Mouse (Mus musculus) intestine, postnatal 0 days (tissue): Measurements from ENCODE around the gene Fbh1. TPM values are rescaled to one million over a fixed set of nuclear protein-coding genes. Genes with fewer than 3 reads are reported as not detected.

ENCODE experiments used
- ATAC-seq: fragments of 200-750 bp; cut with Nextera tagmentation; 2 replicates; pipeline ENCODE4 v1.8.0; 2017; ENCODE audit warnings: mild to moderate bottlenecking, moderate TSS enrichment, moderate library complexity
- H3K27ac ChIP-seq: fragments of 300-500 bp; sonication (generic); 2 replicates; pipeline ENCODE4 v1.5.1; 2014; ENCODE audit warnings: mild to moderate bottlenecking, low read depth, low read length, moderate library complexity
- H3K27me3 ChIP-seq: fragments of 300-500 bp; sonication (generic); replicated peaks from 2 replicates; pipeline ENCODE4 v1.6.1; 2014; ENCODE audit warnings: low read length, mixed read lengths; ENCODE audit not compliant: control insufficient read depth, insufficient read depth
- H3K36me3 ChIP-seq: fragments of 300-500 bp; sonication (generic); 2 replicates; pipeline ENCODE4 v1.6.1; 2014; ENCODE audit warnings: mild to moderate bottlenecking, moderate library complexity; ENCODE audit not compliant: control insufficient read depth, insufficient read depth
- H3K4me1 ChIP-seq: fragments of 300-500 bp; sonication (generic); replicated peaks from 2 replicates; pipeline ENCODE4 v1.6.1; 2014; ENCODE audit warnings: antibody characterized with exemption, low read length, mixed read lengths; ENCODE audit not compliant: control insufficient read depth, insufficient read depth
- H3K4me2 ChIP-seq: fragments of 300-500 bp; sonication (generic); replicated peaks from 2 replicates; pipeline ENCODE4 v1.6.1; 2014; ENCODE audit warnings: low read depth, mild to moderate bottlenecking, moderate library complexity
- H3K4me3 ChIP-seq: fragments of 300-500 bp; sonication (generic); 2 replicates; pipeline ENCODE4 v1.5.1; 2014; ENCODE audit warnings: low read depth, low read length
- H3K9ac ChIP-seq: fragments of 300-500 bp; sonication (generic); 2 replicates; pipeline ENCODE4 v1.6.1; 2014; ENCODE audit warnings: mild to moderate bottlenecking, low read depth, low read length
- H3K9me3 ChIP-seq: fragments of 300-500 bp; sonication (generic); 2 replicates; pipeline ENCODE4 v1.6.1; 2016; ENCODE audit warnings: mixed run types; ENCODE audit not compliant: control insufficient read depth
- CTCF ChIP-seq: sonication (generic); IDR thresholded peaks from 2 replicates; pipeline ENCODE4 v1.5.1; 2016; ENCODE audit warnings: low read depth, mild to moderate bottlenecking, control low read depth, antibody characterized with exemption, moderate library complexity
- WGBS: fragments of 180-500 bp; shearing (Covaris S2); extraction: QIAGEN DNeasy Blood & Tissue Kit; methylation state at CpG from one replicate; pipeline ENCODE4 v1.1.7; 2014; 5-methylcytosine and 5-hydroxymethylcytosine counted together
- polyA plus RNA-seq: library from polyadenylated mRNA; unstranded; fragments of >200 nt; fragmentation: Nextera tagmentation; extraction: Ambion mirVana; gene quantifications from 2 replicates; pipeline ENCODE4 v1.2.1, GENCODE M21; 2015

Fbh1 gene
- polyA plus RNA-seq, 1 experiment from 2014 or later, result 56.6 TPM

GRCm38 (mm10) chr2:11778087-11778823, 873 bp upstream of the Fbh1 start:
- Histone ChIP-seq H3K4me2 (peak overlapping the region; percentile 96), H3K27me3 (no peaks in the 10 kb centered on the region), H3K9me3 (no peaks in the 10 kb centered on the region), H3K4me1 (0 out of 2 replicates have a peak, but pooled peaks cover 14% of the 10 kb centered on the region), H3K36me3 (peaks cover 19% of the 10 kb centered on the region), H3K27ac (peak overlapping the region; percentile 96), H3K4me3 (peak overlapping the region; percentile 83), H3K9ac (peak overlapping the region; percentile 67)
- WGBS, result under 1% methylated on average over 43 of the region's 43 CpGs
- peak; percentile 48 for TF ChIP-seq CTCF
- ATAC-seq, result peak; percentile 87

- H3K27me3 ChIP-seq, result no peaks in the 10 kb centered on the region
- no peaks in the 10 kb centered on the region for H3K9me3 ChIP-seq
- peak overlapping the region; percentile 86; the same call in 1 of the 2 replicates for H3K27ac ChIP-seq
- peak overlapping the region; percentile 61 for H3K4me2 ChIP-seq
- H3K4me3 ChIP-seq, result peak overlapping the region; percentile 83
- 0 out of 2 replicates have a peak, but pooled peaks cover 2% of the 10 kb centered on the region for H3K36me3 ChIP-seq
- no peak for ATAC-seq
- WGBS, result 29% methylated on average over 8 of the region's 8 CpGs
- peak overlapping the region; percentile 82; the same call in 1 of the 2 replicates for H3K9ac ChIP-seq
- H3K4me1 ChIP-seq, result 0 out of 2 replicates have a peak, but pooled peaks cover 14% of the 10 kb centered on the region
- TF ChIP-seq CTCF, result no peak
Measured at GRCm38 (mm10) chr2:11776415-11776814, 967 bp downstream of the Fbh1 start.

- Histone ChIP-seq H3K9ac (no peak overlapping the region), H3K36me3 (no peaks in the 10 kb centered on the region), H3K27ac (no peak overlapping the region), H3K9me3 (no peaks in the 10 kb centered on the region), H3K4me3 (no peak overlapping the region), H3K4me1 (0 out of 2 replicates have a peak, but pooled peaks cover 14% of the 10 kb centered on the region), H3K27me3 (no peaks in the 10 kb centered on the region), H3K4me2 (no peak overlapping the region)
- 84% methylated on average over 5 of the region's 5 CpGs for WGBS
- no peak for TF ChIP-seq CTCF
- ATAC-seq, result no peak
Measured at GRCm38 (mm10) chr2:11775121-11775520, 2.3 kb downstream of the Fbh1 start.

GRCm38 (mm10) chr2:11774426-11774825, 3.0 kb downstream of the Fbh1 start:
- WGBS, result 88% methylated on average over 10 of the region's 10 CpGs
- Histone ChIP-seq H3K4me1 (0 out of 2 replicates have a peak, but pooled peaks cover 8% of the 10 kb centered on the region), H3K9me3 (no peaks in the 10 kb centered on the region), H3K36me3 (peaks cover 4% of the 10 kb centered on the region; the same call in 1 of the 2 replicates), H3K4me3 (no peak overlapping the region), H3K27me3 (no peaks in the 10 kb centered on the region), H3K9ac (no peak overlapping the region), H3K4me2 (no peak overlapping the region), H3K27ac (no peak overlapping the region)
- ATAC-seq, result no peak
- no peak for TF ChIP-seq CTCF

- 81% methylated on average over 4 of the region's 4 CpGs for WGBS
- TF ChIP-seq CTCF, result no peak
- H3K4me2 ChIP-seq, result no peak overlapping the region
- no peak overlapping the region for H3K27ac ChIP-seq
- 0 out of 2 replicates have a peak, but pooled peaks cover 2% of the 10 kb centered on the region for H3K4me1 ChIP-seq
- no peak overlapping the region for H3K9ac ChIP-seq
- H3K27me3 ChIP-seq, result no peaks in the 10 kb centered on the region
- no peaks in the 10 kb centered on the region for H3K9me3 ChIP-seq
- H3K4me3 ChIP-seq, result no peak overlapping the region
- no peak for ATAC-seq
- H3K36me3 ChIP-seq, result peaks cover 9% of the 10 kb centered on the region
Measured at GRCm38 (mm10) chr2:11772401-11772800, 5.0 kb downstream of the Fbh1 start.

- Histone ChIP-seq H3K4me1 (0 out of 2 replicates have a peak, but pooled peaks cover 2% of the 10 kb centered on the region), H3K27ac (no peak overlapping the region), H3K4me2 (no peak overlapping the region), H3K4me3 (no peak overlapping the region), H3K9ac (no peak overlapping the region), H3K27me3 (no peaks in the 10 kb centered on the region), H3K36me3 (peaks cover 16% of the 10 kb centered on the region), H3K9me3 (no peaks in the 10 kb centered on the region)
- WGBS, result 74% methylated on average over 4 of the region's 4 CpGs
- TF ChIP-seq CTCF, result no peak
- no peak for ATAC-seq
Measured at GRCm38 (mm10) chr2:11771701-11772100, 5.7 kb downstream of the Fbh1 start.
